ENCODE assay signal across 20 mouse cellular contexts in the genomic region with DNA sequence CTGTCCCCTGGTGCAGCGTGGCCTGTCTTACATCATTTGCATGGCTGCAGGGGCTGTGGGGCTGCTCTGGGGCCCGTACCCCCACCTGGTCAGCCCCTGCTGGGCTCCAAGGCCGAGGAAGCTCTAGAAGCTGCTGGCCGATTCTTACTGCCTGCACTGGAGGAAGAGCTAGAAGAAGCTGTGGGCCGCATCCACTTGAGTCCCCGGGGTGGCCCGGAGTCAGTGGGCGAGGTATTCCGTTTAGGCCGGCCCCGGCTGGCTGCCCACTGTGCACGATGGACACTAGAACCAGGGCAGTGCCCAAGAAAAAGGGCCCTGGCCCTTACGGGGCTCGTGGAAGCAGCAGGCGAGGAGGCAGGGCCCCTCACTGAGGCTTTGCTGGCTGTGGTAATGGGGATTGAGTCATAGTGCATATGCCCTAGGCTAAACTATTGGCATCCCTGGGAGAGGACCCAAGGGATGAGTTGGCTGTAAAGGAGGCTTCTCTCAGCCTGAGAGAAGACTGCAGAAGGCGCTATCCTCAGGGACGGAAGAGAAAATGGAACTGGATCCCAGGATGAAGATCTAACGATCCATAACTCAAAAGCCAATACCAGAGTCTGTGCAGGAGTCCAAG. TPM values are rescaled to one million over a fixed set of nuclear protein-coding genes. Genes with fewer than 3 reads are reported as not detected.
DNase-seq lines count a peak whose midpoint lies in the region; ATAC-seq lines count a peak whose summit lies in the region.
"Had no signal": no experiment of that assay in that cellular context is flagged by ENCODE, and none has a peak within 500 bp of the region (broad histone marks: within the 10 kb centered on the region; RNA-seq: fewer than 3 reads in every experiment).

No protein-coding gene starts in this region.

- no peak overlapping the region for H3K4me3 ChIP-seq in heart, embryonic 10.5 days
- H3K4me3 ChIP-seq in lung, embryonic 16.5 days (ENCODE audit: low read length): no peak overlapping the region
- H3K4me3 ChIP-seq in embryonic facial prominence, embryonic 13.5 days: no peak overlapping the region
- H3K4me3 ChIP-seq: embryonic facial prominence, embryonic 15.5 days; left cerebral cortex, adult 2 months; limb, embryonic 15.5 days; lung, embryonic 15.5 days; megakaryocyte, embryonic 14.5 days had no signal

- peaks cover 55% of the 10 kb centered on the region for H3K4me1 ChIP-seq in heart, embryonic 10.5 days
- peaks cover 7% of the 10 kb centered on the region for H3K4me1 ChIP-seq in lung, embryonic 16.5 days (replicated peaks; ENCODE audit: control insufficient read depth, insufficient read depth, low read length)
- H3K4me1 ChIP-seq in embryonic facial prominence, embryonic 13.5 days: peaks cover 28% of the 10 kb centered on the region

- DNase-seq in heart, embryonic 10.5 days (ENCODE audit: low spot score): no peak
- no peak for DNase-seq in heart, postnatal 36 days
- no peak for DNase-seq in lung, adult 18-20 months
- DNase-seq in Muller cell, postnatal 12 days (ENCODE audit: inconsistent ontology term): peak; percentile 43
- no peak for DNase-seq in left cerebral cortex, postnatal 4 days
- DNase-seq: cerebellum, postnatal 36 days; gastrocnemius, postnatal 25 days; right cerebral cortex, adult 18-20 months; thymus, postnatal 14 days had no signal

- H3K9ac ChIP-seq in lung, embryonic 16.5 days (ENCODE audit: low read length): 0 out of 2 replicates have a peak overlapping the region, but pooled peaks have one; percentile 5
- H3K9ac ChIP-seq in embryonic facial prominence, embryonic 13.5 days: 0 out of 2 replicates have a peak overlapping the region, but pooled peaks have one; percentile 40
- H3K9ac ChIP-seq: embryonic facial prominence, embryonic 15.5 days; limb, embryonic 15.5 days; lung, embryonic 15.5 days had no signal

- H3K9me3 ChIP-seq in heart, embryonic 10.5 days: no peaks in the 10 kb centered on the region
- no peaks in the 10 kb centered on the region for H3K9me3 ChIP-seq in lung, embryonic 16.5 days (ENCODE audit: control insufficient read depth, low read length)
- H3K9me3 ChIP-seq in embryonic facial prominence, embryonic 13.5 days: no peaks in the 10 kb centered on the region
- H3K9me3 ChIP-seq: embryonic facial prominence, embryonic 15.5 days; limb, embryonic 15.5 days; lung, embryonic 15.5 days; megakaryocyte, embryonic 14.5 days had no signal

- H3K27me3 ChIP-seq in heart, embryonic 10.5 days (ENCODE audit: insufficient read depth, poor library complexity, severe bottlenecking): no peaks in the 10 kb centered on the region
- no peaks in the 10 kb centered on the region for H3K27me3 ChIP-seq in lung, embryonic 16.5 days (ENCODE audit: control insufficient read depth, insufficient read depth, low read depth, low read length)
- no peaks in the 10 kb centered on the region for H3K27me3 ChIP-seq in embryonic facial prominence, embryonic 13.5 days
- H3K27me3 ChIP-seq: embryonic facial prominence, embryonic 15.5 days; limb, embryonic 15.5 days; lung, embryonic 15.5 days had no signal

- intact Hi-C loops in heart, postnatal 36 days (cut with DNase I): loop anchor here (5.0 kb wide), 4 partner anchors 53 to 463 kb away; partner anchors contain the start of genes BC017158 and Tial1
- intact Hi-C loops in left cerebral cortex, postnatal 4 days (cut with DNase I): loop anchor here (5.0 to 10.0 kb wide), 3 partner anchors 103 to 448 kb away; partner anchors contain the start of gene Rgs10

- ATAC-seq in lung, embryonic 16.5 days (ENCODE audit: low read depth): no peak
- ATAC-seq in embryonic facial prominence, embryonic 13.5 days (ENCODE audit: insufficient number of reproducible peaks, insufficient read depth, low FRiP score, low TSS enrichment, low read depth): no peak
- ATAC-seq: intestine, embryonic 16.5 days had no signal

- 89% methylated on average over 18 of the region's 18 CpGs for WGBS in heart, embryonic 10.5 days
- WGBS in lung, embryonic 16.5 days: 90% methylated on average over 18 of the region's 18 CpGs
- WGBS in embryonic facial prominence, embryonic 13.5 days: 81% methylated on average over 18 of the region's 18 CpGs

- peak overlapping the region; percentile 5 for H3K27ac ChIP-seq in heart, embryonic 10.5 days
- H3K27ac ChIP-seq in lung, embryonic 16.5 days (ENCODE audit: low read length): no peak overlapping the region
- no peak overlapping the region for H3K27ac ChIP-seq in embryonic facial prominence, embryonic 13.5 days
- H3K27ac ChIP-seq: limb, embryonic 15.5 days; lung, embryonic 15.5 days had no signal

- peaks cover 72% of the 10 kb centered on the region for H3K36me3 ChIP-seq in heart, embryonic 10.5 days
- peaks cover 32% of the 10 kb centered on the region for H3K36me3 ChIP-seq in lung, embryonic 16.5 days (ENCODE audit: control insufficient read depth, insufficient read depth, low read length)
- peaks cover 61% of the 10 kb centered on the region for H3K36me3 ChIP-seq in embryonic facial prominence, embryonic 13.5 days

- H3K4me2 ChIP-seq in lung, embryonic 16.5 days (ENCODE audit: low read depth, low read length): no peak overlapping the region
- H3K4me2 ChIP-seq in embryonic facial prominence, embryonic 13.5 days: no peak overlapping the region
- H3K4me2 ChIP-seq: embryonic facial prominence, embryonic 15.5 days; limb, embryonic 15.5 days; lung, embryonic 15.5 days had no signal

RNA-seq across cellular contexts. Expression of gene Tgfb1i1, which starts 2.1 kb away (rescaled TPM):
- 144 and 202 TPM in 2 replicates for polyA plus RNA-seq in heart, embryonic 10.5 days (2016; fragmentation: Nextera tagmentation; extraction: Ambion mirVana)
- 10 to 100 TPM; 17.4 to 20.8 TPM for total RNA-seq in heart, postnatal 36 days (2021)
- polyA plus RNA-seq in lung, embryonic 16.5 days (2015; fragmentation: Nextera tagmentation; extraction: Ambion mirVana): 190 and 203 TPM in 2 replicates
- polyA plus RNA-seq in embryonic facial prominence, embryonic 13.5 days (2015; fragmentation: Nextera tagmentation; extraction: Ambion mirVana): 50.4 and 52.5 TPM in 2 replicates
- 10 to 100 TPM; 36.9 to 37.6 TPM for total RNA-seq in left cerebral cortex, postnatal 4 days (2021)

RNA-seq across cellular contexts. Expression of gene 9130023H24Rik, which starts 6.7 kb away (rescaled TPM):
- 7.1 and 7.2 TPM in 2 replicates for polyA plus RNA-seq in heart, embryonic 10.5 days (2016; fragmentation: Nextera tagmentation; extraction: Ambion mirVana)
- total RNA-seq in heart, postnatal 36 days (2021): 1 to 10 TPM; 2.9 to 4.2 TPM
- polyA plus RNA-seq in lung, embryonic 16.5 days (2015; fragmentation: Nextera tagmentation; extraction: Ambion mirVana): 9.4 TPM in 2 replicates
- polyA plus RNA-seq in embryonic facial prominence, embryonic 13.5 days (2015; fragmentation: Nextera tagmentation; extraction: Ambion mirVana): 8.8 and 9.3 TPM in 2 replicates
- total RNA-seq in left cerebral cortex, postnatal 4 days (2021): 1 to 10 TPM; 5.0 to 5.2 TPM

RNA-seq across cellular contexts. Expression of gene Armc5, which starts 7.4 kb away (rescaled TPM):
- 16.6 and 17.5 TPM in 2 replicates for polyA plus RNA-seq in heart, embryonic 10.5 days (2016; fragmentation: Nextera tagmentation; extraction: Ambion mirVana)
- total RNA-seq in heart, postnatal 36 days (2021): 1 to 10 TPM; 7.4 to 8.4 TPM
- 20.0 TPM in 2 replicates for polyA plus RNA-seq in lung, embryonic 16.5 days (2015; fragmentation: Nextera tagmentation; extraction: Ambion mirVana)
- polyA plus RNA-seq in embryonic facial prominence, embryonic 13.5 days (2015; fragmentation: Nextera tagmentation; extraction: Ambion mirVana): 16.3 and 17.7 TPM in 2 replicates
- 10 to 100 TPM; 10.3 to 11.2 TPM for total RNA-seq in left cerebral cortex, postnatal 4 days (2021)

RNA-seq across cellular contexts. Expression of gene Slc5a2, which starts 20.9 kb away (rescaled TPM):
- 0.37 and 0.48 TPM in 2 replicates for polyA plus RNA-seq in heart, embryonic 10.5 days (2016; fragmentation: Nextera tagmentation; extraction: Ambion mirVana)
- not detected for total RNA-seq in heart, postnatal 36 days (2021)
- 0.39 TPM in 1 of 2 replicates, not detected in the other for polyA plus RNA-seq in lung, embryonic 16.5 days (2015; fragmentation: Nextera tagmentation; extraction: Ambion mirVana)
- polyA plus RNA-seq in embryonic facial prominence, embryonic 13.5 days (2015; fragmentation: Nextera tagmentation; extraction: Ambion mirVana): 0.42 TPM in 1 of 2 replicates, not detected in the other
- not detected for total RNA-seq in left cerebral cortex, postnatal 4 days (2021)
- total RNA-seq: gastrocnemius, postnatal 25 days; heart, postnatal 25 days; layer of hippocampus, adult 18-20 months; left cerebral cortex, adult 2 months had no signal
- polyA plus RNA-seq: embryonic facial prominence, embryonic 15.5 days; intestine, embryonic 16.5 days; limb, embryonic 15.5 days had no signal

RNA-seq across cellular contexts. Expression of gene Cox6a2, which starts 38.3 kb away (rescaled TPM):
- 258 and 459 TPM in 2 replicates for polyA plus RNA-seq in heart, embryonic 10.5 days (2016; fragmentation: Nextera tagmentation; extraction: Ambion mirVana)
- total RNA-seq in heart, postnatal 36 days (2021): 1,000 to 10,000 TPM; 2,318 to 2,864 TPM
- 22.4 and 28.3 TPM in 2 replicates for polyA plus RNA-seq in lung, embryonic 16.5 days (2015; fragmentation: Nextera tagmentation; extraction: Ambion mirVana)
- polyA plus RNA-seq in embryonic facial prominence, embryonic 13.5 days (2015; fragmentation: Nextera tagmentation; extraction: Ambion mirVana): 2.6 and 5.1 TPM in 2 replicates
- 1 to 10 TPM; 3.2 TPM for total RNA-seq in left cerebral cortex, postnatal 4 days (2021)
- polyA plus RNA-seq: stomach, embryonic 14.5 days had no signal
